Mouse (Mus musculus) liver, postnatal 0 days (tissue): ENCODE measurements around the gene Ebp.

Experiments used
- CTCF ChIP-seq: sonication (generic); IDR thresholded peaks from 2 replicates; pipeline ENCODE4 v1.5.1; 2016; ENCODE audit warnings: antibody characterized with exemption, low read depth
- EP300 ChIP-seq: IDR thresholded peaks from 2 replicates; pipeline ENCODE4 v1.6.1; 2016; ENCODE audit warnings: antibody characterized with exemption, low read depth, mild to moderate bottlenecking

DNA sequence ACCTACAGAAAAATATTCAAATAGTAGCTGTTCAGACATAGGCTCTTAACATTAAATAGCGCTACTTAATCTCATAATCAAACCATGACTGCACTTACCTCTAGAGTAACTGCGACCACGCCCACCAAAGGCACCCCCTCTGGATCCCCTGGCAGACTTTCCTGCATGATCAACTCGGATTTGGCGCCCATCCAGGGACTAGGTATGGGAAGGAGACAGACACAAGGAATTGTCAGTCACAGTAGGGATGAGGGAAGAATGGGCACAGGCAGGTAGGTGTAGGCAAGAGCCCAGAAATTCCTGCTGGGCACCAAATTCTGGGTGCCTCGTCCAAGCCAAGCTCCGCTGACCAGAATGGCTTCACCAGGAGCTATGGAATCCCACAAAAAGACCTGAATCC is 49.6 kb downstream of the Ebp start:
- TF ChIP-seq CTCF (no peak), EP300 (no peak)
